Mouse (Mus musculus) retina, postnatal 7 days (tissue): ENCODE results near the gene Lrrc4c.

Experiments used
- DNase-seq: peaks from one replicate; pipeline ENCODE4 v3.0.0-alpha.2; 2012; ENCODE audit warnings: low read depth, low spot score

The Lrrc4c gene

DNA sequence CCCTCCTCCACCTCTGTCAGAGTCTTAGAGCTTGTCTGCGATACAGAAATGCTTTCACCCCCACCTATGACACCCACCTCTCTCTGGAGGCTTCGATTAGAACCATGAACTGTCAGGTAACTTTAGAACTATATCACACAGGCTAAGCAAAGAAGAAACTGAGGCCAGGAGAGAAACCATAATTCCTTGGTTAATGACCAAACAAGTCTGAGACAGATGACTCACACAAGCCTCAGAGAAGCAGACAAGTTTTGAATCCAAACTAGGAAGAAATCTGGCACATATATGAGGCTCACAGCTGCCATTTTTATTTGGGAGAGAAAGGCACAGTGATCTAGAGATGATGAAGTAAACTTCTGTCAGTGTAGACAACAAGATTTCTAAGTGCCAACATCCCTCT, 1151.4 kb downstream of the Lrrc4c start:
- DNase-seq, result no peak

DNA sequence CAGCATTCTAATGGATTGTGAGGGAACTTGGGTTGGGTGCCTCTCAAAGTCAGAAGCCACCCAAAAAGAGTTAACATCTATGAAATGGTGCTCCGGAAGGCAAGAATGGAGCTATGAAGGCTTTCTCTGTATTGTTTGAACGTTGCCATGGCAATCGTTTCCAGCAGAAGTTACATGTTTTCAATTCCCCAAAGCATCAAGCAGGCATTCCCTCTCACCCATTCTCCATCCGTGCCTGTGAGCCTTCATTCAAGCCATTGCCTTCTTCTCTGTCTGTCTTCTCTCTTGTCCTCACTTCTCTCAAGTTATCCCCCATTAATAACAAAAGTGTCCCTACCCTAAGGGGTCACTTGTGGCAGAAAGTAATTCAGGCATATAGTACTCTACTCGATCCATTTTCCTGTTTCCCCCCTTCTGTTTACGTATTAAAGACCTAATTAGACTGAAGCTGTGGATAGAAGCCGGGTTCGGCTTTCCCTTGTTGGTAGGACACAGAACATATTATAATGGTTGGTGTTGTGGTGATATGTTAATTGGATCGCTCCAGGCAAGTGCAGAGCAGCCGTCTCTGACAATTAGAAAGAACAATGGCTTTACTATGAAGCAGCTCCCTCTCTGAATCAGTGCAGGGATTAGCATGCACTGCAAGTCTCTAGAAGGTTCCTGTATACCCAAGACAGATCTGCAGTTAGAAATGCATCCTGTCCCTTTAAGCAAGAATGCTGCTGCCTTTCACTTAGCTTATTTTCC, 1160.4 kb downstream of the Lrrc4c start:
- no peak for DNase-seq

DNA sequence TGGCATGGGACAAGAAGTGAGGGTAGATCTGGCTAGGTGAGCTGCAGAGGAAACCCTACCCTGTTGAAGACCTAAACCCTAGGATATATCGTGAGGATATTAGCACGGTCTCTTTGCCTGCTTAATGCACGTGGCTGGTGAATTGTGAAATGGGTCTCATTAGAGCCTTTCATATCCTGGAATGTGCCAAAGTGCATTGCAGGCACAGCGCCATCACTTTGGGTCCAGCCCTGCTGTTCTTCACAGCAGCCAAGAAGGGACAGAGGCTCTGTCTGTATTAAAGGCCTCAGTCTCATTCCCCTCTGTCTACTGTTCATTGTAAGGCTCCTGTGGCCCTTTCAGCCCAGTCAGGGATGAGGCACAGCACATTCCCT, 1160.9 kb downstream of the Lrrc4c start:
- no peak for DNase-seq

DNA sequence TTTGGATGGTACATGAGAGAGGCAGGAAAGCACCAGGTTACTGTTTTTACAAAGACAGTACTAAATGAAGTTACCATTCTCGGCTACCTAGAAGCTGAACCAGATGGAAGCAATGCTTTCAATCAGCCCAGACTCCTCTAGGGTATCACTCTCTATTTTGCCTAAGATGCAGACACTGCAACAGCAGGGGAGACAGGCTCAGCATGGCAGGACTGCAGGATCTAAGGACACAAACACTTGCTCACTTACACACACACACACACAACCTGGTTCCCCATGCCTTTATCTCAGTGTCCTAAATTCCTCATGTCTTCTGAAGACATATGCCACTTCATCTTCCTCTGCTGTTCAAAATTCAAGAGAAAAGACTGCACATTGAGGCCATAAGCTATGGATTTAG, 1167.0 kb downstream of the Lrrc4c start:
- no peak for DNase-seq

DNA sequence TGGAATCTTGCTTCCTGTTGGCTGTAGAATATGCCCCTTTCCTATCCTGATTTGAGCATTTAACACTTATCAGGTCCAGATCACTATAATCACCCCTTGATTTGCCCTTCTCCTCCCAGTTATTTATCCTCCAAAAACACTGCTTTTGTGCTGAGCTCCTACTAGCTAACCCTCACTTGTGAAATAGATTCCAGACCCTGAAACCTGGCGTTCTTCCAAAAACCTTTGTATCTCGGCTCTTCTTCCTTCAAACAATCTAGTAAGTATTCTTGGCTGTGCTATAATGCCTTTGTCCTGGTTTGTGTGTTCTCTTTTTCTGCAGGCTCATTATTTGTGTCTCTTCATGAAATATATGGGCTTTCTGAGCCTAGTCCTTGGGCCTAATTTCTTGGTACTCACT, 1167.6 kb downstream of the Lrrc4c start:
- no peak for DNase-seq

DNA sequence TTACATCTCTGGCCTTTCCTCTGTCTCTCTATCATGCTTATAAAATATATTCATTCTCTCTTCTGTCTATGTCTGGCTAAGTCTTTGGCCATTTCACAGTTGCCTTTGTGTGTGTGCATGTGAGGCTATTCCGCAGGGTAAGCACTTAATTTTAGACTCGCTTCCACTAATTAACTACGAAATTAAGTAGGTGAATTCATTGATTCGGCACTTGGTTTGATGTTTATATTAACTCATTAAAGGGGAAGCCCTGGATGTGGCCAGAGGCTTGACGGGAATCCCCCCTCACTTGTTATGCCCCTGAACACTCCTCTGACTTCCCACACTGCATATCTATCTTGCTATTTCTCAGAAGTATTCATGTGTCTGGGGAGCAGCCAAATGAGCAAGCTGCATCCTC, 1169.6 kb downstream of the Lrrc4c start:
- no peak for DNase-seq

DNA sequence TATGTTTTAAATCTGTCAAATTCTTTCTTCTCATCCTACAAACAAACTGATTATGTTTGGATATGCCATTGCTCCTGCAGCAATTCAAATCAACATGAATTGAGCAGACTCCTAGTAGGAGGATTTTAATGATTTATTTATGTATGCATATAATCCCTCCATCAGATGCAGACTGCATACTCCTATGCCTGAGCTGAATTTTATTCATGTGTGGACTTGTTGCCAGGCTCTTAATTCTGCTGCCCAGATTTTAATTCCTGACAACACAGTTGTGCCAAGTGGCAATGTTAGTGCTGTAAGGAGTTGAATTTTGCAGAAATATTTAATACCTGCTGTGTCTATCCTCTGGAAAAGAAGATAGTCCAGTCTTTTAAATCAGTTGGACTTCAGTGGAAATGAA, 1179.1 kb downstream of the Lrrc4c start:
- no peak for DNase-seq

DNA sequence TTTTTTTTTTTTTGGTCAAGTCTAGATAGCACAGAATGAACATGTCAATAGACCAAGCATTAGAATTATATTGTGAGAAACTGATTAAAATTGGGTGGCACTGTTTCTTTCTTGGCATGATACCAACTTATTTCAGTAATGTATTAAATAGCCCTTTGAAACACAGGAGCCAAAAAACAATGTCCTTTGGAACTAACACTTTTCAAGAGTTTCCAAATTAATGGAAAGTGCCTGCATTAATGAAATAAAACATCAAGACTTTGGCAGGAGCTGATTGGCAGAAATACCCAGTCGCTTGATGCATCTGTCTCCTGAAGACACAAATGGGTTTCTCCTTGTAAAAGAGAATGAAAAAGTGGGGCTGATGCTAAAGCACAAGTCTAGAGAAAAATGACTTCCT, 1184.5 kb downstream of the Lrrc4c start:
- DNase-seq, result no peak

DNA sequence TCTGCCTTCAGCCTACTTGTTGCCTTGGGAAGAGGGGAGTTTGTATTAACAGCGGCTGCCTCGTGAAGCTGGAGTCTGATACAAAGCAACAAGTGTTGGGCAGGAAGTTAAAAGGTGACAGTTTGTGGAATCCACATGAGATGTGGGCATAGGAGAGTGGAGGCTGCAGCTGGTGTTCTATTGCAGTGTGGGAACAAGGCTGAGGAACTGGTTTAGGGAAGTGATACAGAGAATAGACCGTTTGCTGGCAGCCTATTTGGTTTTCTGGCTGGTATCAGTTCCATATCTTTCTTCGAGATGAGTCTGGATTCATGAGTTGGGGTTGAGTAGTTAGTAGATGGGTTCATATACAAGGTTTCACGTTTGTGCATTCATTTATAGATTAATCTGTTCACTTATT, 1186.9 kb downstream of the Lrrc4c start:
- no peak for DNase-seq

DNA sequence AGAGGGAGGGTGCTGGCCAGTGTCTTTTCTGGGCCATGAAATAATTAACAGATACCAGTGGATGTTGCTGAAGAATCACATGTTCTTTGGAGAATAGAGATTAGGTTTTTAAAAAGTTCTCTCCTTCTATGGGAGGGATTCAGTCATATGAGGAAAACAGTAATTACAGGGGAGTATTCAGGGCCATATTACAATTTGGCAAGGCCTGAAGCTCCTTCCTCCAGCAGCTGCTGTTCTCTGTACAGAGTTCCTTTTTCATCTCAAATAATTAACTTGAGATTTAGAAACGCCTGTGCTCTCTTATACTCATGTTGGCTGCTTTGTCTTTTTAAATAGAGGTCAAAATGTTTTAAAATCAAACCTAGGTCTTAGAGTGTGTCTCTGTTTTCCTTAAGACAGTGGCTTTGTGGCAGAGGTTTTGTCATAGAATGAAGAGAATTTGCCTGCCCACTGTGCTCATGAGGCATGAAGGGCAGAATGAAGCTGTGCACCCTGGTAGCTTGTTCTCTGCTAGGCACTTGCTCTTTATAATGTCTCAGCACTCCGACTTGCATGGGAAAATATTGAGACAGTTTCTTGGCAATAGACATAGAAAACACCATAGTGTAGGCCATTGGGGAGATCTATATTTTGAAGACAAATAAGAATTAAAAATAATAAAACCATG, 1206.4 kb downstream of the Lrrc4c start:
- DNase-seq, result no peak

DNA sequence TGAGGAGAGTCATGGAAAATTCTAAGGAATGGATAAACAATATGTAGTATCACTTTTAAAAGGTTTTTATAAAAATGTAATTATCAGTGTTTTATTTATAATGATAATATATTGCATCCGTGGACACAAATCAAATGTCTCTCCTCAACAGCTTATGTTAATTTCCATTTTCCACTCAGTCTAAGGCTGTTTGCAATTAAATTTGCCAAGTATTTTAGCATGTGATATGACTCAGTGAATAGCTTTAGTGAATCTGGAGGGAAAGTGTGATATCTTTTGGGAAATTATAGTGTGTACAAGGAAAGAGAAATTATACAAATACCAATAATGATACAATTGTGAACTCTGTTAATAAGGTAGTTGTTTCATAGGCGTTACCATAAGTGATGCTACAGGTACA, 1207.1 kb downstream of the Lrrc4c start:
- no peak for DNase-seq

DNA sequence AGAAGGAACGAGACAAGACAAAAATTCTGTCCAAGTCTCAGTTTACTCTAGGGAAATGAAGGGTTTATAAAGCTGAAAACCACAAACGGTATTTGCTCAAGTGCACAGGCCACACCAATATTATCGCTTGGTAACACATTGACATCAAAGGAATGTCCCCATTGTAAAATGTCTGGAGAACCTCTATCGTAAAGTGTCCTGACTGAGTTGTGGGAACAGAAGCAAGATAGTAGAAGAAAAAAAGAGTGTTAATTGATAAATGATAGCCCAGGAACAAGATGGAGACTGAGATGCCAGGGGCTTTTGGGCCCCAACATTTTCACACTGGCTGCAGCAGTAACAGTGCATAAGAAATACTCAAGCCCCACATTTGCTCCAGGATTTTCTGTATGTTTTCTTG, 1212.7 kb downstream of the Lrrc4c start:
- DNase-seq, result no peak

DNA sequence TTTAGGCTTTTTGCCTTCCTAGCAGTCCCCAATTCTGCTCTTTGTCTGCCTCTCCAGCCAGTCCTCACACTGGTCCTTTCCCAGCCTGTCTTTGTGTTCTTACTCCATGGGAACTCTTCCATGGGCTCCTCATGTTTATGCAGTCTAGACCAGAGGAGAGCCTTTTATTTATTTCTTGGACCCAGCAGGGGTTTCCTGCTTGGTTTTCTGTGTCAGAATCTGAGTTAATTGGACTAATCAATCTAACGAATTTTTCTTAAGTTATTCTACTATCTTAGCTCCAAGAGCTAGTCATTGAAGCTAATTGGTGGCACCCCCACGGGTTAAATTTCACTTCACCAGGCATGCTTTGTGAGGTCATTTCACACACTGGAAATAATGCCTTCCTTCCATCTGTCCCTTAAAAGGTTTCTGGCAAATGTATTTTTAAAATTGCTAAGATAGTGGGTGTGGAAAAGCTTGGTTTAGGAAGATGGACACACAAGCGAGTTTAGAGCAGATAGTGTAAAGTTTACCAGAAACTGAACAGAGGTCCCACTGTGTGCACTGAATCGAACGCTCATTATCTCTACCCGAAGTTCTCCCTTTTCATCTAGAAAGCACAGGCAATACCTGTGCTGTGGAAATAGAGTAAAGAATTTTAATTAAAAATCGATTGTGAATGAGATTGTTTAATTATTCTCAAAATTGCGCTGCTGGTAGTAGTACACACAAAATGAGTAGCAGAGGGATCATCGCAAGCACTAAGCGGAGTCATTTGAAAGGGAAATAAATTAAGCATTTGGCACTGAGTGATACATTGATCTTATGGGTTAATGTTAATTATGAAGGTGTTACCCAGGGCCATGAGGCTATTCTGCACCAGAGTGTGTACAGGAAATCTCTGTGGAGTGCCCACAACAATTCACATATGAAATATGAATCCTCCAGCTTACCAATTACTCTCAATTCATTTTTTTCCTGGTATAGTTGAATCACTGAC, 1226.0 kb downstream of the Lrrc4c start:
- no peak for DNase-seq

DNA sequence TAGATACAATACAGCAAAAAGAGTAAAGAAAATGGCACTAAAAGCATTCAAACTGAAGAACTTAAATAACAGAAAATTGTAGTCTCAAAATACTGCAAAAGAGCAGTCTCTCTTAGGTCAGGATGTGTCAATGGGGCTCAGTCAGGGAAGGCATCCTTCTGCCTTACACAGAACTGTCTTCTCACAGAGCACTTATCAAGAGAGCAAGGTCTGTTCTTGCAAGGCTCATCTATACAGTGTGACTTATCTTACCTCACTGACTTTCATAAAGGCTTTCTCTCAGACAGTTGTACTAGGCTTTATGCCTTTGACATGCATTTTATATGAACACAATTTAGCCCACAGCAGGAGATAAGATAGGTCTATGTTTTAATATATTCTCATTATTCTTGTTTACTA, 1226.7 kb downstream of the Lrrc4c start:
- DNase-seq, result no peak

DNA sequence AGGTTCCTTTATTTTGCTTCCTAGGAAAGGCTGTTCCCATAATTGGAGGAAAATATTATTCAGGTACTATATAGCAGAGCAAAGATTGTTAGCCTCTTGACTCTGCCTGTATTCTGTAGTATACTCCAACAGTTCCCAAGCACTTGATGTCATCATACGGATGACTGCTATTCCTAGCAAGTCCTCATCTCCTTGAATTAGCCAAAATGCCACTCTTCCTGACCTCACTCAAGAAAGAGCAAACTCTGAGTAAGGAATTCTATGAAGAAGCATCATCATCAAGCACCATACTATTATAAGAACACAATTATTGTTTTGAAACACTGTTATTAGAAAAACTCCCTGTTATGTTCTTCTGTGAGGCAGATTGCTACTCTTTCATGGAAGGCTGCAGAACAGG, 1228.0 kb downstream of the Lrrc4c start:
- DNase-seq, result no peak

DNA sequence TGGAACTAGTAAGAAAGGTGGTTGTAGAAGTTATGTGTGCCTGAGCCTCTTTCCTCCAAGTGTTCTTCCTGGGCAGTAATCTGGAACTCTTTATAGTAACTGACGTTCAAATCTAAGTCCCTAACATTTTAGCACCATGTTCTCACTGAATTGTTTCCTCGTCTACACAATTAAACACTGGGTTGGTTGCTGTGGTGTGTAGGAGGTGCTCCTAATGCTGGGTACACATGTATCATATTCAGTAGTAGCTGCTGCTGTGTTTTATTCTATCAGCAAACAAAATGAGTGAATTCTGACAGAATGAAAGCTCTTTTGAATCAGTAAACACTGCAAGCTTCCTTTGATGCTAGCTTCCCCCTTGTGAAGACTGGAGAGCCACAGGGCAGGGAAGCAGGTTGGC, 1246.5 kb downstream of the Lrrc4c start:
- no peak for DNase-seq

DNA sequence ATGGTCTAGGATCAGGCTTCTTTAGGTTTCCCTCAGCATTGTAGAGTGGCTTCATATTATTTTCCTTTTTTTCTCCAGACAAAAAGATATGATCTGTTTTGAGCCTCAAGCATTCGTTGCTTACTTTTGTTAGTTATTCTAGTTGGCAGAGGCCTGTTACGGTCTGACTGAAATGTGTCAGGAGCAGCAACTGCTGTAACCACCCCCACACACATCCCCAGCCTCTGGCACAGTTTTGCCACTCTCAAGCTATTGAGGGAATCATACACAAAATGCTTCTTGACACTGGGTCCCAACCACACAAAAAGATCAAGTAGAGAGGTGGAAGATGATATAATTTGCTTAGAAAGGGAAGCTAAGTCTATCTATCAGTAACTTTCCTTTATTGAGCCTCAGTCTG, 1251.0 kb downstream of the Lrrc4c start:
- DNase-seq, result no peak

DNA sequence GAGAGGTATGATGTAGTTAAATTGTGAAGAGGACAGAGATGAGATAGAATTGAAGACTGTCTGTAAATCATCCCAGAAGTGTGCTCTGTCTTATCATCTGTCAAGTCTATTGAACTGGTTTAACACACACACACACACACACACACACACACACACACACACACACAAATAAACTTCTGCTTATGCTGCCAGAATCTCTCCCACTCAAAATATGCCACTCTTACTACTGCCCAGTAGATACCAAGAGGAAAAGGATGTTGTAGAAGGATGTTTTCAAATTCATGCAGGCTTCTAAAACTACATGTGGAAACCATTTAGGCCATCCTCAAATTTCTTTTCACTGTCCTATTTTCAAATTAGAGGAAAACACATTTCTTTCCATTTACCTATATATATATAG, 1257.0 kb downstream of the Lrrc4c start:
- DNase-seq, result no peak

DNA sequence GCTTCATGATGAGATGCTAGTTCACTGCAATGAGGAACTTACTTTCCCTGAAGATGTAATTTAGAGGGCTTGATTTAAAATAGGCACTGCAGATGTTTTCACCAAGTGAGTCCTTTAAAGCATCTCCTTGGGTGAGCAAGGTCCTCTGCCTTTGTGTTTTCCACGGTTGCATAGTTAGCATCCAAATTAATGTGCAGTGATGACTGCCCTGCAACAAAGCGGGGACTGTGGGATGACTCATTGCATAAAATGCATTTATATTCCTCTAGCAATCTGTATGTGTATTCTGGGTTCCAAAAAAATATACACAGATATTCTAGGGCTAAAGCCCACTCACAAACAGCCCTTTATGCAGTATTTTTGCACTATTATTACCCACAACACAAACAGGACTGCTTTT, 1263.2 kb downstream of the Lrrc4c start:
- no peak for DNase-seq

DNA sequence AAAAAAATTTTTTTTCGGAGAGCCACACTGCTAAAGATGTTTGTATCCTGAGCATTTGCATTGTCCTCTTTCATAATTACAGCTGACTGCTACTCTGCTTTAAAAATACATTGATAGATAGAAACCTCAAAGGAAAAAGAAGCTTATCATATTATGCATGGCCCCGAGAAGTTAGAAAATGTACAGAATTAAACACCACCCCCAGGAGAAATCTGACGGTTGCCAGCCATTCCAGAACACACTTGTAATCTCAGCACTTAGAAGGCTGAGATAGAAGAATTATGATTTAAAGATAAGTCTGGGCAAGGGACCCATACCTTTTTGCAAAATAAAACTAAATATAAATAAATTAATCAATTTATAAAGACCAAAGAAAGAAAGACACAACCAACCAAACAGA, 1268.4 kb downstream of the Lrrc4c start:
- DNase-seq, result no peak

DNA sequence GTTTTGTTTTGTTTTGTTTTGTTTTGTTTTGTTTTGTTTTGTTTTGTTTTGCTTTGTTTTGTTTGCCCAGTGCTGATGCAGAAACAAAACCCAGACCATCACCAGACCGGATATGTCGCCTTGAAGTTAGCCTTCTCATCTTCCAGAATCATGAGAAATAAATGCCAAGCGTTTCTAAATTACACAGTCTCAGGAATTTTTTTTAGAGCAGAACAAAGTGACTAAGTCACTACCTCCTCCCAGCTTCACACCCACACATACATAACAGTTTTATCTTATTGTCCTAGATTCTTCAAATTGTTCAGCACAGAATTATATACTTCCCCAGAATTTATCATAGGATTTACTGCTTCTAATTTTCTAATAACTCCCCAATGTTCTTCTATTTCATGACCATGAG, 1272.6 kb downstream of the Lrrc4c start:
- DNase-seq, result no peak

DNA sequence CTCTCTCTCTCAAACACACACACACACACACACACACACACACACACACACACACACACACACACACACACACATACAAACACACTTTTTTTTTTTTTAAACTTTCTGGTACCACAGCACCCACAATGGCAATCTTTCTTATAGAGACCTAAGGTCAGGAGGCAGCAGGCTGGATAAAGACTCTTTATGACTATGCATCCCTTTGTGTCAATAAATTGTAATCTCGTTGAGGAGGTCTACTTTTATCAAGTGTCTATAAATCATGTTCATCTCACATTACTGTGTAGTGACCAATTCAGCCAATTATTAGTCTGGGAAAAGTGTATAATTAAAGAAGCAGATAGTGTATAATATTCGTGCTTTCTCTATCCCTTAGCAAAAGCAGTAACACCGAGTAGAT, 1286.2 kb downstream of the Lrrc4c start:
- no peak for DNase-seq
